Mouse (Mus musculus) cerebellum, adult 8-10 months (tissue): ENCODE measurements around the gene Nudt9.

Experiments used
- DNase-seq: peaks from one replicate; pipeline ENCODE4 v3.0.0; 2022

The Nudt9 gene

GRCm38 (mm10) chr5:104085366-104085765 is 39.3 kb downstream of the Nudt9 start:
- no peak for DNase-seq

GRCm38 (mm10) chr5:104089751-104090150 is 43.6 kb downstream of the Nudt9 start:
- DNase-seq, result no peak

- DNase-seq, result no peak
These were observed 49.4 kb downstream of the Nudt9 start for GRCm38 (mm10) chr5:104095416-104096077.

- DNase-seq, result no peak
These were observed 50.2 kb downstream of the Nudt9 start for GRCm38 (mm10) chr5:104096078-104096938.

GRCm38 (mm10) chr5:104101678-104102531 is 55.8 kb downstream of the Nudt9 start:
- no peak for DNase-seq

DNA sequence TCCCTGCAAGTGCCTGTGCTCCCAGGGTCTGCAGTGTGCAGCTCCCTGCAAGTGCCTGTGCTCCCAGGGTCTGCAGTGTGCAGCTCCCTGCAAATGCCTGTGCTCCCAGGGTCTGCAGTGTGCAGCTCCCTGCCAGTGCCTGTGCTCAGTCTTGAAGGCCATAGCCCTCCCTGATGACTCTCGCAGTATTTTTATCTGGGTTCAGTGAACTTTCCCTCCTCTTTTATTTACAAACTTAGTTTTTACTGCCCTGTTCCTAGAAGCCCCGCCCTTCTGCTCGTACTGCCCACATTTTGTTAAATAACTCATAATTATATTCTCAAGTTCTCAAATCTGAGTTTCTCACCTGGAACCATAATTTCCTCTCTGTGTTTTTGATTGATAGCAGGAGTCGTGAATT is 57.1 kb downstream of the Nudt9 start:
- no peak for DNase-seq

DNA sequence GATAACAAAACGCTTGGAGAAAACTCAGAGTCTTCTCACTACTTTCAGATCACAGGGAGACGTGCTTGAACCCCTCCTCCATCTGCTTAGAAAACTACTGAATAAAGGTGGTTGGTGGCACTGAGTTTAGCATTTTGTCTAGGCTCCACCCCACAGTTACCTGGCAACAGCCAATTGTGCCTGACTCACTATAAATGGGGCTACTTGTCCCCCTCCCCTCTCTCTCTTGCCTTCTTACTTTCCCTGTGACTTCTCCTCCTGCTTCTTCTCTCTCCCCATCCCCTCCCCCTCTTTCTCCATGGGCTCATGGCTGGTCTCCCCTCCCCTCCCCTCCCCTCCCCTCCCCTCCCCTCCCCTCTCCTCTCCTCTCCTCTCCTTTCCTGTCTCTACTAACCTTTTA is 58.0 kb downstream of the Nudt9 start:
- no peak for DNase-seq

DNA sequence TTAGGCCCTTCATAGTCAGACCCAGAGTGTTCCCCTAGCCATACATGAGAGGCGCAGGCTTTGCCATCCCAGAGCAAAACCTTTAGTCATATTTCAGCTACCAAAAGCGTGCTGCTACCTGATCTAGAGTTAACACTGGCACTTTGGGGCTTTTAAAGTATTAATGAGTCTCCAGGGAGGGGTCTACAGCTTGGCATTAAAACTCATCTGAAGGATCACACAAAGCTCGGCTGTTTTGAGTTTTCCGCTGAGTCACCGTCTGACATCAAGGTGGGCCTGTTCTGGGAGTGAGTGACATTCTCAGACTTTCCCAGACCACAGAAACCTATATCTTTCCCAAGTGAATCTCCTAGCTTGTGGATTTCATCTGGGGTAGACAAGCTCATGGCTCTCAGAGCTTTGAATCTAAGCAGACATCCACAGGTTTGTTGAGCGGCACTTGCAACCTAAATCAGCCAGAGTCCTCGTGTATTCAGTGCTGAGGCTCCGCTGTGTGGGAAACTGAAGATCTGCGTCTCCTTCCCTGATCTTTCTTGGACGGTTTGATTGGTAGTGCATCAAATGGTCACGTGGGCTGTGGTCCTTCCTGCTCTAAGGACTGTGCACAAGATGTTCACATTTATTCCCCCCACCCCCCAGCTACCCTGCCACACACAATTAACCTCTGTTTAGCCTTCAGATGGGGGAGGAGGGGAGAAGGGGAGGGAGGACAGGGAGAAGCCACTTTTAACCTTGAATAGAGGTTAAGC is 62.2 kb downstream of the Nudt9 start:
- no peak for DNase-seq

DNA sequence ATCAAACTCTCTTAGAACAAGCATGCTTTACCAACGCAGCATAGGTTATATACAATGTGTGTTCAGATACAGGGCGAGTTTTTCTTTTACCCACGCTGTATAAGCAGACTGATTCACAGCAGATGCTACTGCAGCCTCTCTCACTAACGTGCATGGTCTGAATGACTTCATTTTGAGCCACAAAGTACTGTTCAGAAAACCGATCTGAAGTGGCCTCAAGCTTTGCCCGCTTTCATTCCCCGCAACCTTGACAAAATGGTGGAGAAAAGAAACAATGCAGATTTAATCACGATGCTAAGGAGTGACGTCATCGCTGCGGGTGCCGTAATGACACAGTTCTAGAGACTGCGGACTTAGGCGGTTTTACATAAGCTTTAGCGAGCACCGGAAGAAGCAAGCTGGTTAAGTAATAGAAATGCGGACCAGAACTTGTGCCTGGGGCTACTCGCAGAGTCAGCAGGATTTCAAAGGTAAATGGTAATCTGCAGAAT is 62.8 kb downstream of the Nudt9 start:
- peak; percentile 41 for DNase-seq

GRCm38 (mm10) chr5:104109516-104109915 is 63.4 kb downstream of the Nudt9 start:
- DNase-seq, result no peak

GRCm38 (mm10) chr5:104110171-104110920 is 64.2 kb downstream of the Nudt9 start:
- no peak for DNase-seq

DNA sequence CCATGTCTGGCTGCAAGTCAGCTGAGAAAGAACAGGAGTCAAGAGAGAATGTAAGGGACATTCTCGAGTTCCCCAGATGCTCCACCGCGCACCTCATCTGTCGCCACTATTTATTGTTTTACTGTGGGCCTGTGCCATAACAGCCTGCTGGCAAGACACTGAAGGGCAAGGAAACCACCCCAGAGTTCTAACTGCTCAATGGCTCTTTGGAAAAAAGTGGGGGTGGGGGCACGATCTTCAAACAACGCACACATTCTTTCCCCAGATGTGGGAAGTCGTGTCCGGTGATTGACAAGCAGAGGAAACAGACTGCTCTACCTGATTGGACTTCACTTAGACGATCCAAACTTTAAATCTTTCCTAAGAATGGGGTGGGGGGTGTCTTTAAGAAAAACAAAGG is 65.9 kb downstream of the Nudt9 start:
- no peak for DNase-seq

GRCm38 (mm10) chr5:104112511-104112910 is 66.4 kb downstream of the Nudt9 start:
- no peak for DNase-seq

DNA sequence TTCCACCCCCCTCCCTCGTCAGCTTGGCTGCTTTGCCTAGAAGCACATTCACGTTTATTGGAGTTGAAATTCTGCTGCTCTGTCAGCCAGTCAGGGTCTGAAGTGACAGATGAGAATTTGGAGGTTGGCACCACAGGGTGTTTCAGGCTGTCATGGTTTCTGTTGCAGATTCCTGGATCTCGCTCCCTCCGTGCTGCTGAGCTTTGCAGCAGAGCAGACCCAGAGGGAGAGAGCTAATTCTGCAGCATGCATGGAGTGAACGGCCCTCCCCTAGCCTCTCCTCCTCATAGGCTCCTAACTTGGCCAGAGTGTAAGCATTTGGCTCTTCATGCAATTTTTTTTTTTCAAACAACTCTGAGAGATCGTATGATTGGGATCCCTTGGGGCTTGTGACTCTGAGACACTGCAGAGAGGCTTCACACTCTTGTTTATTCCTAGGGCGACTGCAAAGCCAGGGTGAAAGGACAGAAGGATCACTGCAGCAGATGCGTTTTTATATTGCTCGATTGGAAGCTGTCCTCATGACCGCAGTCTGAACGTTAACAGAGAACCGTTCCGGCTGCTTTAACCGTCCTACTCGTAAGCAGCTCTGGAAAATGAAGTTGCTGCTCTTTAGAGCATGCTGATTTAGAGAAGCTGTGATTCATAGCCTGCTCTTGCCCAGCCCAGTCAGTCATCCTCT is 67.5 kb downstream of the Nudt9 start, which contains the start of gene Sparcl1:
Gene Sparcl1, minus strand, starts transcription at position 243 of the 682 bp plus-strand sequence.
- peak; percentile 38 for DNase-seq
